Mouse (Mus musculus): ENCODE data around the gene Gm28998.
"Not testable (repeated sequence)": the region's sequence is repeated elsewhere in the genome, so short reads cannot be mapped to it uniquely, and the experiment has no call there.

GRCm38 (mm10) chrY:7253487-7253886 is at the start of gene Gm28998:
- TF ChIP-seq CTCF (IDR thresholded peaks at IDR 0.05; ENCODE audit: borderline replicate concordance, extremely low read depth, insufficient read depth, insufficient read length); POLR2A (IDR thresholded peaks at IDR 0.05; ENCODE audit: borderline replicate concordance, extremely low read depth, insufficient read depth, insufficient read length, poor library complexity, severe bottlenecking): not testable (repeated sequence)
